Mouse (Mus musculus): ENCODE measurements around the gene Nova2. TPM values are rescaled to one million over a fixed set of nuclear protein-coding genes. Genes with fewer than 3 reads are reported as not detected.
A peak's percentile ranks its signal among the peaks of the same experiment; 100 is the strongest.

Gene Nova2
- polyA plus RNA-seq (2015; fragmentation: Nextera tagmentation; extraction: Ambion mirVana): 0.62 and 0.65 TPM in 2 replicates

- Histone ChIP-seq H3K9ac (peak within 1 kb of the TSS; percentile 70), H3K27me3 (peaks cover 81% of the 10 kb centered on the region), H3K9me3 (no peaks in the 10 kb centered on the region), H3K4me3 (peak within 1 kb of the TSS; percentile 54), H3K27ac (peak within 1 kb of the TSS; percentile 44; the same call in 1 of the 2 replicates), H3K36me3 (no peaks in the 10 kb centered on the region), H3K4me2 (peak within 1 kb of the TSS; percentile 93), H3K4me1 (peaks cover 18% of the 10 kb centered on the region)
- ATAC-seq (ENCODE audit: insufficient number of reproducible peaks, insufficient read depth, low FRiP score, low TSS enrichment, low read depth): peak; percentile 77
- WGBS: under 1% methylated on average over 30 of the region's 45 CpGs
Measured at GRCm38 (mm10) chr7:18925162-18925938, at the start of gene Nova2. Nova2 (plus strand) TSS chr7:18925888.

GRCm38 (mm10) chr7:18878691-18879090 is 47.0 kb upstream of the Nova2 start:
- H3K36me3 ChIP-seq: no peaks in the 10 kb centered on the region
- no peaks in the 10 kb centered on the region for H3K4me1 ChIP-seq
- no peak overlapping the region for H3K9ac ChIP-seq
- H3K9me3 ChIP-seq: no peaks in the 10 kb centered on the region
- no peak overlapping the region for H3K4me3 ChIP-seq
- ATAC-seq (ENCODE audit: insufficient number of reproducible peaks, insufficient read depth, low FRiP score, low TSS enrichment, low read depth): no peak
- WGBS: 65% methylated on average over 7 of the region's 7 CpGs
- H3K27me3 ChIP-seq: no peaks in the 10 kb centered on the region
- no peak overlapping the region for H3K4me2 ChIP-seq
- H3K27ac ChIP-seq: no peak overlapping the region

- 65% methylated on average over 9 of the region's 9 CpGs for WGBS
- Histone ChIP-seq H3K9ac (peak overlapping the region; percentile 40; the same call in 1 of the 2 replicates), H3K27me3 (no peaks in the 10 kb centered on the region), H3K4me3 (no peak overlapping the region), H3K27ac (no peak overlapping the region), H3K36me3 (0 out of 2 replicates have a peak, but pooled peaks cover 3% of the 10 kb centered on the region), H3K4me2 (no peak overlapping the region), H3K4me1 (no peaks in the 10 kb centered on the region), H3K9me3 (no peaks in the 10 kb centered on the region)
- ATAC-seq (ENCODE audit: insufficient number of reproducible peaks, insufficient read depth, low FRiP score, low TSS enrichment, low read depth): no peak
Measured at GRCm38 (mm10) chr7:18883991-18884744, 41.5 kb upstream of the Nova2 start.

- 63% methylated on average over 13 of the region's 13 CpGs for WGBS
- ATAC-seq (ENCODE audit: insufficient number of reproducible peaks, insufficient read depth, low FRiP score, low TSS enrichment, low read depth): no peak
Measured at GRCm38 (mm10) chr7:18884745-18885422, 40.8 kb upstream of the Nova2 start.

GRCm38 (mm10) chr7:18886963-18887362 is 38.7 kb upstream of the Nova2 start:
- H3K36me3 ChIP-seq: 0 out of 2 replicates have a peak, but pooled peaks cover 11% of the 10 kb centered on the region
- H3K27ac ChIP-seq: no peak overlapping the region
- no peak overlapping the region for H3K4me3 ChIP-seq
- 0 out of 2 replicates have a peak, but pooled peaks cover under 1% of the 10 kb centered on the region for H3K4me1 ChIP-seq
- H3K4me2 ChIP-seq: no peak overlapping the region
- no peaks in the 10 kb centered on the region for H3K27me3 ChIP-seq
- WGBS: 88% methylated on average over 1 of the region's 1 CpGs
- H3K9ac ChIP-seq: no peak overlapping the region
- H3K9me3 ChIP-seq: no peaks in the 10 kb centered on the region
- ATAC-seq (ENCODE audit: insufficient number of reproducible peaks, insufficient read depth, low FRiP score, low TSS enrichment, low read depth): no peak

More at GRCm38 (mm10) chr7:18884745-18885422, 40.8 kb upstream of the Nova2 start:
- Histone ChIP-seq H3K36me3 (0 out of 2 replicates have a peak, but pooled peaks cover 3% of the 10 kb centered on the region), H3K4me3 (no peak overlapping the region), H3K4me2 (no peak overlapping the region), H3K4me1 (no peaks in the 10 kb centered on the region), H3K27me3 (no peaks in the 10 kb centered on the region), H3K9ac (peak overlapping the region; percentile 40; the same call in 1 of the 2 replicates), H3K27ac (no peak overlapping the region), H3K9me3 (no peaks in the 10 kb centered on the region)

- 92% methylated on average over 8 of the region's 8 CpGs for WGBS
- Histone ChIP-seq H3K4me3 (no peak overlapping the region), H3K4me1 (peaks cover 25% of the 10 kb centered on the region), H3K9ac (no peak overlapping the region), H3K9me3 (no peaks in the 10 kb centered on the region), H3K27ac (no peak overlapping the region), H3K27me3 (peaks cover 11% of the 10 kb centered on the region), H3K4me2 (no peak overlapping the region), H3K36me3 (0 out of 2 replicates have a peak, but pooled peaks cover 11% of the 10 kb centered on the region)
- ATAC-seq (ENCODE audit: insufficient number of reproducible peaks, insufficient read depth, low FRiP score, low TSS enrichment, low read depth): no peak
Measured at GRCm38 (mm10) chr7:18890848-18891247, 34.8 kb upstream of the Nova2 start.

GRCm38 (mm10) chr7:18891872-18892599 is 33.7 kb upstream of the Nova2 start:
- Histone ChIP-seq H3K4me1 (peaks cover 25% of the 10 kb centered on the region), H3K27ac (no peak overlapping the region), H3K36me3 (0 out of 2 replicates have a peak, but pooled peaks cover 16% of the 10 kb centered on the region), H3K9me3 (no peaks in the 10 kb centered on the region), H3K4me2 (peak overlapping the region; percentile 81), H3K4me3 (peak overlapping the region; percentile 44), H3K9ac (peak overlapping the region; percentile 67), H3K27me3 (peaks cover 11% of the 10 kb centered on the region)
- ATAC-seq (ENCODE audit: insufficient number of reproducible peaks, insufficient read depth, low FRiP score, low TSS enrichment, low read depth): no peak
- WGBS: 20% methylated on average over 33 of the region's 33 CpGs

- peak overlapping the region; percentile 67; the same call in 1 of the 2 replicates for H3K9ac ChIP-seq
- peaks cover 11% of the 10 kb centered on the region for H3K27me3 ChIP-seq
- peak overlapping the region; percentile 44 for H3K4me3 ChIP-seq
- 0 out of 2 replicates have a peak, but pooled peaks have one; percentile 21 for ATAC-seq (ENCODE audit: insufficient number of reproducible peaks, insufficient read depth, low FRiP score, low TSS enrichment, low read depth)
- 17% methylated on average over 27 of the region's 27 CpGs for WGBS
- peaks cover 22% of the 10 kb centered on the region for H3K36me3 ChIP-seq
- H3K9me3 ChIP-seq: no peaks in the 10 kb centered on the region
- peaks cover 25% of the 10 kb centered on the region for H3K4me1 ChIP-seq
- H3K27ac ChIP-seq: no peak overlapping the region
- peak overlapping the region; percentile 81 for H3K4me2 ChIP-seq
Measured at GRCm38 (mm10) chr7:18893009-18893408, 32.7 kb upstream of the Nova2 start.

- Histone ChIP-seq H3K4me3 (peak overlapping the region; percentile 44), H3K36me3 (peaks cover 29% of the 10 kb centered on the region), H3K4me2 (peak overlapping the region; percentile 81), H3K4me1 (peaks cover 25% of the 10 kb centered on the region), H3K9ac (peak overlapping the region; percentile 74), H3K27me3 (peaks cover 11% of the 10 kb centered on the region), H3K9me3 (no peaks in the 10 kb centered on the region), H3K27ac (no peak overlapping the region)
- 1% methylated on average over 41 of the region's 41 CpGs for WGBS
- peak; percentile 27; the same call in 1 of the 2 replicates for ATAC-seq (ENCODE audit: insufficient number of reproducible peaks, insufficient read depth, low FRiP score, low TSS enrichment, low read depth)
Measured at GRCm38 (mm10) chr7:18893651-18894430, 31.8 kb upstream of the Nova2 start.

- H3K9me3 ChIP-seq: no peaks in the 10 kb centered on the region
- H3K27me3 ChIP-seq: peaks cover 11% of the 10 kb centered on the region
- no peak overlapping the region for H3K4me2 ChIP-seq
- H3K4me3 ChIP-seq: no peak overlapping the region
- H3K27ac ChIP-seq: no peak overlapping the region
- no peak overlapping the region for H3K9ac ChIP-seq
- no peak for ATAC-seq (ENCODE audit: insufficient number of reproducible peaks, insufficient read depth, low FRiP score, low TSS enrichment, low read depth)
- WGBS: 39% methylated on average over 5 of the region's 5 CpGs
- H3K36me3 ChIP-seq: peaks cover 45% of the 10 kb centered on the region
- H3K4me1 ChIP-seq: peaks cover 25% of the 10 kb centered on the region
Measured at GRCm38 (mm10) chr7:18896536-18896935, 29.2 kb upstream of the Nova2 start.
